Mouse (Mus musculus) liver, embryonic 14.5 days (tissue): ENCODE data around the gene Afg1l.

ENCODE experiments used
- CTCF ChIP-seq: IDR thresholded peaks from 2 replicates; pipeline ENCODE4 v1.5.1; 2016; ENCODE audit warnings: antibody characterized with exemption, low read depth, control low read depth
- EP300 ChIP-seq: IDR thresholded peaks from 2 replicates; pipeline ENCODE4 v1.6.1; 2016; ENCODE audit warnings: antibody characterized with exemption, low read depth

DNA sequence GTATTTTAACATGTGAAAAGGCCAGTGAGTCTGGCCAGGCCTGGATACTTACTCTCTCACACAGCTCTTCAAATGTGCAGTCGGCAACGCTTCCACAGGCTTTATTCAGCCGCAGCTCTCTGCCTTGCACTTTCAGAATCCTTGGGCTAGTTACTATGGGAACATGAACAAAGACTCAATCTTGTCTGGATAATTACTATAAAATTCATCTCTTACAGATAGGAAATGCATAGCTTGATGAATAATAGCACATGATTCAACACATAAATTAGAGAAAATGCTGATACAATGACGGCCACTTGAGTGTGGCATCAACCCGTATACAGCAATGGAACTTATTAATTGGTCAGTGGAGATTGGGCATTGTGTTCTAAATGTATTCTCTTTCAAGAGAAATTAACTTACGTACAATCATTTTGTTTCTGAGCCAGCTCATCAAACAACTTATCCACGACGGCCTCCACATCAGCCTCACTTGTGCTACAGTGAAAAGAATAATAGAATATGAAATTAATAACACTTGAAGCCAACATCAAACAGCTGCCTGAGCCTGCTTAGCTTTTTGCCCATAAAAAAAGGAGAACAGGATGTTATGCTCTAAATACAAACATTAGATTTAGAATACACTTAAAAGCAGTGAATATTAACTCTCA is 138.5 kb downstream of the Afg1l start:
- no peak for TF ChIP-seq CTCF
- TF ChIP-seq EP300: no peak
